Comparison of ENCODE assay signal across 14 mouse cellular contexts in genomic region chr9:90303101-90303835, GRCm38 (mm10). TPM values are rescaled to one million over a fixed set of nuclear protein-coding genes. Genes with fewer than 3 reads are reported as not detected.
DNase-seq lines count a peak whose midpoint lies in the region; ATAC-seq and TF ChIP-seq lines count a peak whose summit lies in the region.
"Had no signal": no experiment of that assay in that cellular context is flagged by ENCODE, and none has a peak within 500 bp of the region (broad histone marks: within the 10 kb centered on the region; RNA-seq: fewer than 3 reads in every experiment).

No protein-coding gene starts in this region.

- no peak overlapping the region for H3K27ac ChIP-seq in lung, postnatal 0 days (ENCODE audit: low read length)
- H3K27ac ChIP-seq in intestine, embryonic 15.5 days: no peak overlapping the region
- peak overlapping the region; percentile 82 for H3K27ac ChIP-seq in liver, postnatal 0 days (ENCODE audit: low read depth)
- H3K27ac ChIP-seq: gastrocnemius, adult 2 months; heart, embryonic 15.5 days; hindbrain, embryonic 14.5 days; limb, embryonic 13.5 days had no signal

- no peak overlapping the region for H3K4me3 ChIP-seq in lung, postnatal 0 days (ENCODE audit: low read depth, low read length)
- no peak overlapping the region for H3K4me3 ChIP-seq in lung, adult 2 months (replicated peaks; ENCODE audit: extremely low read depth, low read depth, low read length)
- H3K4me3 ChIP-seq in intestine, embryonic 15.5 days (replicated peaks): no peak overlapping the region
- H3K4me3 ChIP-seq in liver, postnatal 0 days (ENCODE audit: low read depth, low read length): no peak overlapping the region
- H3K4me3 ChIP-seq: gastrocnemius, adult 2 months; heart, embryonic 15.5 days; limb, embryonic 13.5 days had no signal

- WGBS in lung, postnatal 0 days: 34% methylated on average over 2 of the region's 2 CpGs
- WGBS in lung, adult 2 months: 47% methylated on average over 2 of the region's 2 CpGs
- WGBS in intestine, embryonic 15.5 days: 41% methylated on average over 2 of the region's 2 CpGs
- 41% methylated on average over 2 of the region's 2 CpGs for WGBS in liver, postnatal 0 days (ENCODE audit: insufficient replicate concordance)

- H3K27me3 ChIP-seq in lung, postnatal 0 days (replicated peaks; ENCODE audit: insufficient read depth, low read length): no peaks in the 10 kb centered on the region
- H3K27me3 ChIP-seq in intestine, embryonic 15.5 days (replicated peaks): no peaks in the 10 kb centered on the region
- H3K27me3 ChIP-seq in liver, postnatal 0 days (ENCODE audit: insufficient read depth, low read length): no peaks in the 10 kb centered on the region
- H3K27me3 ChIP-seq: heart, embryonic 15.5 days; limb, embryonic 13.5 days had no signal

- no peaks in the 10 kb centered on the region for H3K36me3 ChIP-seq in lung, postnatal 0 days (ENCODE audit: insufficient read depth, low read length)
- H3K36me3 ChIP-seq in intestine, embryonic 15.5 days: no peaks in the 10 kb centered on the region
- H3K36me3 ChIP-seq in liver, postnatal 0 days (replicated peaks; ENCODE audit: insufficient read depth, low read length): no peaks in the 10 kb centered on the region
- H3K36me3 ChIP-seq: heart, embryonic 15.5 days; limb, embryonic 13.5 days had no signal

- no peak for TF ChIP-seq EP300 in lung, postnatal 0 days (IDR thresholded peaks at IDR 0.05)
- TF ChIP-seq EP300 in liver, postnatal 0 days (IDR thresholded peaks at IDR 0.05; ENCODE audit: low read depth): no peak

- H3K4me1 ChIP-seq in lung, postnatal 0 days (ENCODE audit: insufficient read depth, low read depth, low read length): no peaks in the 10 kb centered on the region
- H3K4me1 ChIP-seq in lung, adult 2 months (ENCODE audit: control insufficient read depth, insufficient read depth, low read length): no peaks in the 10 kb centered on the region; the same call in 1 of the 2 replicates
- no peaks in the 10 kb centered on the region for H3K4me1 ChIP-seq in intestine, embryonic 15.5 days (replicated peaks)
- H3K4me1 ChIP-seq in liver, postnatal 0 days (ENCODE audit: insufficient read depth): peaks cover 10% of the 10 kb centered on the region
- H3K4me1 ChIP-seq: heart, embryonic 15.5 days; limb, embryonic 13.5 days had no signal

- ATAC-seq in lung, postnatal 0 days: peak; percentile 48; the same call in 1 of the 2 replicates
- ATAC-seq in intestine, embryonic 15.5 days: peak; percentile 93
- ATAC-seq in liver, postnatal 0 days: peak; percentile 90

- TF ChIP-seq CTCF in lung, postnatal 0 days (IDR thresholded peaks at IDR 0.05): no peak
- TF ChIP-seq CTCF in lung, adult 2 months (IDR thresholded peaks at IDR 0.05; ENCODE audit: insufficient read depth, low read length): no peak
- TF ChIP-seq CTCF in liver, postnatal 0 days (IDR thresholded peaks at IDR 0.05; ENCODE audit: low read depth): no peak

- DNase-seq in lung, postnatal 0 days (ENCODE audit: low spot score): peak; percentile 39
- no peak for DNase-seq in lung, adult 2 months
- peak; percentile 75 for DNase-seq in liver, postnatal 0 days
- no peak for DNase-seq in gastrocnemius, adult 18-20 months (ENCODE audit: low spot score)
- DNase-seq in right cerebral cortex, adult 2 months (ENCODE audit: low spot score in 2 of 2): no peak
- DNase-seq in embryo, embryonic 10 days (ENCODE audit: low spot score): no peak
- DNase-seq: cerebellum, adult 9-10 months; gastrocnemius, adult 2 months; kidney, postnatal 14 days had no signal

- no peak overlapping the region for H3K4me2 ChIP-seq in lung, postnatal 0 days (replicated peaks; ENCODE audit: low read depth, low read length)
- no peak overlapping the region for H3K4me2 ChIP-seq in intestine, embryonic 15.5 days (replicated peaks)
- no peak overlapping the region for H3K4me2 ChIP-seq in liver, postnatal 0 days (ENCODE audit: low read depth, low read length)
- H3K4me2 ChIP-seq: heart, embryonic 15.5 days; hindbrain, embryonic 14.5 days; limb, embryonic 13.5 days; midbrain, embryonic 11.5 days had no signal

- H3K9ac ChIP-seq in lung, postnatal 0 days (replicated peaks; ENCODE audit: low read depth): no peak overlapping the region
- no peak overlapping the region for H3K9ac ChIP-seq in intestine, embryonic 15.5 days
- no peak overlapping the region for H3K9ac ChIP-seq in liver, postnatal 0 days (replicated peaks)
- H3K9ac ChIP-seq: heart, embryonic 15.5 days; hindbrain, embryonic 14.5 days; limb, embryonic 13.5 days had no signal

- no peaks in the 10 kb centered on the region for H3K9me3 ChIP-seq in lung, postnatal 0 days (ENCODE audit: low read length)
- no peaks in the 10 kb centered on the region for H3K9me3 ChIP-seq in intestine, embryonic 15.5 days
- H3K9me3 ChIP-seq in liver, postnatal 0 days (ENCODE audit: low read length): no peaks in the 10 kb centered on the region
- H3K9me3 ChIP-seq: heart, embryonic 15.5 days; limb, embryonic 13.5 days had no signal

- no peak for TF ChIP-seq POLR2A in lung, adult 2 months (IDR thresholded peaks at IDR 0.05; ENCODE audit: borderline replicate concordance, extremely low read depth, low read depth, low read length)

RNA-seq across cellular contexts. Expression of gene Tbc1d2b, which starts 32.7 kb away (rescaled TPM):
- 9.5 and 11.0 TPM in 2 replicates for polyA plus RNA-seq in lung, postnatal 0 days (2015; fragmentation: Nextera tagmentation; extraction: Ambion mirVana)
- polyA plus RNA-seq in lung, adult 2 months (2012; rRNA removed): 40.7 and 46.4 TPM in 2 replicates
- polyA plus RNA-seq in intestine, embryonic 15.5 days (2015; fragmentation: Nextera tagmentation; extraction: Ambion mirVana): 14.6 and 14.9 TPM in 2 replicates
- 5.1 and 6.2 TPM in 2 replicates for polyA plus RNA-seq in liver, postnatal 0 days (2015; fragmentation: Nextera tagmentation; extraction: Ambion mirVana)
- total RNA-seq in gastrocnemius, adult 18-20 months (2021): 1 to 10 TPM; 3.6 to 4.7 TPM

Comparison
In these comparisons a context has a peak if more than half of its experiments do, and no peak if none do; other contexts are left out.
1. DNase-seq: peak in lung, postnatal 0 days (single experiment) and liver, postnatal 0 days (single experiment); none in lung, adult 2 months (single experiment), gastrocnemius, adult 18-20 months (single experiment), right cerebral cortex, adult 2 months (0 of 2) and embryo, embryonic 10 days (single experiment).
2. Peak in every context shown above with its lines, with median percentiles within 50 percentile points of each other: ATAC-seq.